ENCODE assay signal across 16 mouse cellular contexts in the genomic region with DNA sequence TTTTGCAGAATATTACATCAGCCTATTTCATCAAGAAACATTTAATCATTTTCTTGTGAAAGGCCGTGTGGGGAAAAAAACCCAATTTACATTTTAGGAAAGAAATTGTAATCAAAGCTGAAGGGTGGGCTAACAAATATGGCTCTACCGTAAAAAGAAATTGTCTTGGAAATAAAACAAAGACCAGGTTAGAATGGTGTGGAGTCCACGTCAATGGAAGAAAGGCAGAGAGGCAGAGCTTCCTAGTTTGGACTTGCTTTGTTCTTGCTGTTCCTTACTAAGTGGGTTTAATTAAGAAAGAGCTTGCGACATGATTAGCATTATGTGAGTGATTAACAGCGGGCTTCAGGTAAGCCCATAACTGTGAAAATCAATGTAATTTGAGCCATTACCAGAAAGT. TPM values are rescaled to one million over a fixed set of nuclear protein-coding genes. Genes with fewer than 3 reads are reported as not detected.
DNase-seq lines count a peak whose midpoint lies in the region; ATAC-seq and TF ChIP-seq lines count a peak whose summit lies in the region.
"Had no signal": no experiment of that assay in that cellular context is flagged by ENCODE, and none has a peak within 500 bp of the region (broad histone marks: within the 10 kb centered on the region; RNA-seq: fewer than 3 reads in every experiment).

No protein-coding gene starts in this region.

- no peak for TF ChIP-seq CTCF in heart, postnatal 0 days (IDR thresholded peaks at IDR 0.05; ENCODE audit: low read depth)
- TF ChIP-seq CTCF in midbrain, postnatal 0 days (IDR thresholded peaks at IDR 0.05), result no peak
- no peak for TF ChIP-seq CTCF in intestine, postnatal 0 days (IDR thresholded peaks at IDR 0.05; ENCODE audit: low read depth)

- no peaks in the 10 kb centered on the region for H3K9me3 ChIP-seq in forebrain, embryonic 12.5 days
- H3K9me3 ChIP-seq in forebrain, embryonic 10.5 days, result no peaks in the 10 kb centered on the region
- H3K9me3 ChIP-seq in heart, postnatal 0 days (replicated peaks; ENCODE audit: control insufficient read depth, low read length), result no peaks in the 10 kb centered on the region
- no peaks in the 10 kb centered on the region for H3K9me3 ChIP-seq in forebrain, embryonic 16.5 days (ENCODE audit: control insufficient read depth, low read length)
- no peaks in the 10 kb centered on the region for H3K9me3 ChIP-seq in midbrain, postnatal 0 days (ENCODE audit: low read length)
- no peaks in the 10 kb centered on the region for H3K9me3 ChIP-seq in intestine, postnatal 0 days (ENCODE audit: control insufficient read depth)
- H3K9me3 ChIP-seq in intestine, embryonic 16.5 days (ENCODE audit: control insufficient read depth, low read length), result no peaks in the 10 kb centered on the region
- H3K9me3 ChIP-seq: limb, embryonic 15.5 days had no signal

- no peak overlapping the region for H3K27ac ChIP-seq in forebrain, embryonic 12.5 days
- H3K27ac ChIP-seq in forebrain, embryonic 10.5 days, result no peak overlapping the region
- 0 out of 2 replicates have a peak overlapping the region, but pooled peaks have one; percentile 28 for H3K27ac ChIP-seq in heart, postnatal 0 days (ENCODE audit: low read depth)
- no peak overlapping the region for H3K27ac ChIP-seq in forebrain, embryonic 16.5 days (ENCODE audit: low read length)
- no peak overlapping the region for H3K27ac ChIP-seq in midbrain, postnatal 0 days (ENCODE audit: low read depth, low read length)
- H3K27ac ChIP-seq in intestine, postnatal 0 days (ENCODE audit: low read depth, low read length), result no peak overlapping the region
- no peak overlapping the region for H3K27ac ChIP-seq in intestine, embryonic 16.5 days (ENCODE audit: low read length)
- H3K27ac ChIP-seq: limb, embryonic 15.5 days; macrophage had no signal

- WGBS in forebrain, embryonic 12.5 days, result 44% methylated on average over 5 of the region's 5 CpGs
- 64% methylated on average over 5 of the region's 5 CpGs for WGBS in forebrain, embryonic 10.5 days
- 52% methylated on average over 5 of the region's 5 CpGs for WGBS in heart, postnatal 0 days
- 21% methylated on average over 5 of the region's 5 CpGs for WGBS in forebrain, embryonic 16.5 days
- 40% methylated on average over 5 of the region's 5 CpGs for WGBS in midbrain, postnatal 0 days
- WGBS in intestine, postnatal 0 days, result 67% methylated on average over 5 of the region's 5 CpGs
- WGBS in intestine, embryonic 16.5 days, result 63% methylated on average over 5 of the region's 5 CpGs

- H3K27me3 ChIP-seq in forebrain, embryonic 12.5 days, result no peaks in the 10 kb centered on the region
- H3K27me3 ChIP-seq in forebrain, embryonic 10.5 days (ENCODE audit: poor library complexity, severe bottlenecking), result no peaks in the 10 kb centered on the region
- no peaks in the 10 kb centered on the region for H3K27me3 ChIP-seq in heart, postnatal 0 days (ENCODE audit: control insufficient read depth, insufficient read depth, low read length)
- no peaks in the 10 kb centered on the region for H3K27me3 ChIP-seq in forebrain, embryonic 16.5 days (replicated peaks; ENCODE audit: control insufficient read depth, insufficient read depth, low read length)
- no peaks in the 10 kb centered on the region for H3K27me3 ChIP-seq in midbrain, postnatal 0 days (ENCODE audit: insufficient read depth, low read length)
- no peaks in the 10 kb centered on the region for H3K27me3 ChIP-seq in intestine, postnatal 0 days (replicated peaks; ENCODE audit: control insufficient read depth, insufficient read depth, low read length)
- H3K27me3 ChIP-seq in intestine, embryonic 16.5 days (replicated peaks; ENCODE audit: control insufficient read depth, insufficient read depth, low read length), result no peaks in the 10 kb centered on the region
- H3K27me3 ChIP-seq: limb, embryonic 15.5 days had no signal

- no peak overlapping the region for H3K4me3 ChIP-seq in forebrain, embryonic 12.5 days (replicated peaks)
- no peak overlapping the region for H3K4me3 ChIP-seq in forebrain, embryonic 10.5 days
- no peak overlapping the region for H3K4me3 ChIP-seq in heart, postnatal 0 days (ENCODE audit: low read depth, low read length)
- no peak overlapping the region for H3K4me3 ChIP-seq in forebrain, embryonic 16.5 days (replicated peaks; ENCODE audit: low read length)
- H3K4me3 ChIP-seq in midbrain, postnatal 0 days (ENCODE audit: low read depth, low read length), result no peak overlapping the region
- H3K4me3 ChIP-seq in intestine, postnatal 0 days (ENCODE audit: low read depth, low read length), result no peak overlapping the region
- no peak overlapping the region for H3K4me3 ChIP-seq in intestine, embryonic 16.5 days (ENCODE audit: low read length)
- H3K4me3 ChIP-seq: erythroblast, embryonic 14.5 days; limb, embryonic 15.5 days had no signal

- ATAC-seq in forebrain, embryonic 12.5 days (ENCODE audit: low FRiP score), result peak; percentile 65; the same call in 1 of the 2 replicates
- no peak for ATAC-seq in heart, postnatal 0 days (ENCODE audit: insufficient read depth, low read depth)
- ATAC-seq in forebrain, embryonic 16.5 days, result peak; percentile 54
- ATAC-seq in midbrain, postnatal 0 days (ENCODE audit: low FRiP score), result no peak
- ATAC-seq in intestine, postnatal 0 days, result no peak
- no peak for ATAC-seq in intestine, embryonic 16.5 days
- ATAC-seq: Patski had no signal

- no peaks in the 10 kb centered on the region; the same call in 1 of the 2 replicates for H3K4me1 ChIP-seq in forebrain, embryonic 12.5 days
- peaks cover 9% of the 10 kb centered on the region; the same call in 1 of the 2 replicates for H3K4me1 ChIP-seq in forebrain, embryonic 10.5 days
- H3K4me1 ChIP-seq in heart, postnatal 0 days (ENCODE audit: control insufficient read depth, insufficient read depth), result peaks cover 8% of the 10 kb centered on the region; the same call in 1 of the 2 replicates
- no peaks in the 10 kb centered on the region for H3K4me1 ChIP-seq in forebrain, embryonic 16.5 days (replicated peaks; ENCODE audit: control insufficient read depth, insufficient read depth, low read length)
- no peaks in the 10 kb centered on the region for H3K4me1 ChIP-seq in midbrain, postnatal 0 days (ENCODE audit: insufficient read depth, low read length)
- no peaks in the 10 kb centered on the region for H3K4me1 ChIP-seq in intestine, postnatal 0 days (replicated peaks; ENCODE audit: control insufficient read depth, insufficient read depth, low read length)
- no peaks in the 10 kb centered on the region for H3K4me1 ChIP-seq in intestine, embryonic 16.5 days (ENCODE audit: control insufficient read depth, insufficient read depth, low read length)
- H3K4me1 ChIP-seq: limb, embryonic 15.5 days had no signal

- H3K36me3 ChIP-seq in forebrain, embryonic 12.5 days (replicated peaks), result no peaks in the 10 kb centered on the region
- H3K36me3 ChIP-seq in forebrain, embryonic 10.5 days (replicated peaks), result no peaks in the 10 kb centered on the region
- H3K36me3 ChIP-seq in heart, postnatal 0 days (replicated peaks; ENCODE audit: control insufficient read depth, insufficient read depth, low read length), result peaks cover 73% of the 10 kb centered on the region
- H3K36me3 ChIP-seq in forebrain, embryonic 16.5 days (ENCODE audit: control insufficient read depth, insufficient read depth), result no peaks in the 10 kb centered on the region
- no peaks in the 10 kb centered on the region for H3K36me3 ChIP-seq in midbrain, postnatal 0 days (ENCODE audit: insufficient read depth, low read length)
- no peaks in the 10 kb centered on the region for H3K36me3 ChIP-seq in intestine, postnatal 0 days (ENCODE audit: control insufficient read depth, insufficient read depth)
- no peaks in the 10 kb centered on the region for H3K36me3 ChIP-seq in intestine, embryonic 16.5 days (ENCODE audit: control insufficient read depth, insufficient read depth, low read length)
- H3K36me3 ChIP-seq: limb, embryonic 15.5 days had no signal

- no peak for TF ChIP-seq EP300 in heart, postnatal 0 days (IDR thresholded peaks at IDR 0.05; ENCODE audit: low read depth)

- H3K9ac ChIP-seq in forebrain, embryonic 12.5 days, result no peak overlapping the region
- H3K9ac ChIP-seq in heart, postnatal 0 days (replicated peaks; ENCODE audit: low read depth, low read length), result no peak overlapping the region
- H3K9ac ChIP-seq in forebrain, embryonic 16.5 days (replicated peaks; ENCODE audit: low read depth, low read length), result no peak overlapping the region
- no peak overlapping the region for H3K9ac ChIP-seq in midbrain, postnatal 0 days (replicated peaks; ENCODE audit: low read length, poor library complexity, severe bottlenecking)
- H3K9ac ChIP-seq in intestine, postnatal 0 days (ENCODE audit: low read depth, low read length), result no peak overlapping the region
- H3K9ac ChIP-seq in intestine, embryonic 16.5 days (ENCODE audit: low read depth, low read length), result no peak overlapping the region
- H3K9ac ChIP-seq: limb, embryonic 15.5 days had no signal

- intact Hi-C loops in heart, postnatal 14 days (cut with DNase I), result loop anchor here (2.0 kb wide), 1 partner anchor 372 kb away; no protein-coding TSS in a partner anchor

- DNase-seq in forebrain, embryonic 10.5 days (ENCODE audit: extremely low spot score, low spot score), result no peak
- no peak for DNase-seq in heart, postnatal 0 days (ENCODE audit: low spot score)
- DNase-seq in heart, postnatal 14 days, result no peak
- peak; percentile 18 for DNase-seq in midbrain, postnatal 0 days (ENCODE audit: low spot score)
- DNase-seq: cerebellum, adult 8-10 months; heart, postnatal 4 days; lung, adult 18-20 months; right cerebral cortex, postnatal 14 days had no signal

- no peak overlapping the region for H3K4me2 ChIP-seq in forebrain, embryonic 12.5 days
- H3K4me2 ChIP-seq in heart, postnatal 0 days (ENCODE audit: low read depth, low read length), result no peak overlapping the region
- H3K4me2 ChIP-seq in forebrain, embryonic 16.5 days (ENCODE audit: low read length), result peak overlapping the region; percentile 35
- H3K4me2 ChIP-seq in midbrain, postnatal 0 days (ENCODE audit: low read depth, low read length, poor library complexity, severe bottlenecking), result no peak overlapping the region; the same call in 1 of the 2 replicates
- no peak overlapping the region for H3K4me2 ChIP-seq in intestine, postnatal 0 days (replicated peaks; ENCODE audit: low read depth)
- no peak overlapping the region for H3K4me2 ChIP-seq in intestine, embryonic 16.5 days (ENCODE audit: low read depth, low read length)
- H3K4me2 ChIP-seq: limb, embryonic 15.5 days had no signal

RNA-seq across cellular contexts. Expression of a gene that starts 11.3 kb away (rescaled TPM):
- polyA plus RNA-seq in forebrain, embryonic 12.5 days (2016; fragmentation: Nextera tagmentation; extraction: Ambion mirVana), result 0.21 and 1.2 TPM in 2 replicates
- 0.01 and 0.05 TPM in 2 replicates for polyA plus RNA-seq in forebrain, embryonic 10.5 days (2016; fragmentation: Nextera tagmentation; extraction: Ambion mirVana)
- total RNA-seq in heart, postnatal 0 days (2014; rRNA removed; ENCODE audit: low replicate concordance), result 959 and 970 TPM in 2 replicates
- 644 and 700 TPM in 2 replicates for polyA plus RNA-seq in heart, postnatal 0 days (2015; fragmentation: Nextera tagmentation; extraction: Ambion mirVana)
- 1,000 to 10,000 TPM; 2,535 to 2,618 TPM for total RNA-seq in heart, postnatal 14 days (2021)
- polyA plus RNA-seq in forebrain, embryonic 16.5 days (2015; fragmentation: Nextera tagmentation; extraction: Ambion mirVana), result 0.22 and 0.40 TPM in 2 replicates
- total RNA-seq in midbrain, postnatal 0 days (2014; rRNA removed), result 0.47 and 0.99 TPM in 2 replicates
- polyA plus RNA-seq in midbrain, postnatal 0 days (2015; fragmentation: Nextera tagmentation; extraction: Ambion mirVana), result 0.41 and 0.54 TPM in 2 replicates
- 0.01 and 0.20 TPM in 2 replicates for polyA plus RNA-seq in intestine, postnatal 0 days (2015; fragmentation: Nextera tagmentation; extraction: Ambion mirVana)
- 0.44 and 0.50 TPM in 2 replicates for polyA plus RNA-seq in intestine, embryonic 16.5 days (2015; fragmentation: Nextera tagmentation; extraction: Ambion mirVana)
- polyA plus RNA-seq: macrophage had no signal

Comparison
In these comparisons a context has a peak if more than half of its experiments do, and no peak if none do; other contexts are left out.
1. ATAC-seq: peak in forebrain, embryonic 12.5 days (single experiment) and forebrain, embryonic 16.5 days (single experiment); none in heart, postnatal 0 days (single experiment), midbrain, postnatal 0 days (single experiment), intestine, postnatal 0 days (single experiment) and intestine, embryonic 16.5 days (single experiment).
2. RNA of a gene that starts 11.3 kb away (polyA plus RNA-seq): 644 to 700 TPM in heart, postnatal 0 days; 0.21 to 1.2 TPM in forebrain, embryonic 12.5 days, 0.44 to 0.50 TPM in intestine, embryonic 16.5 days, 0.41 to 0.54 TPM in midbrain, postnatal 0 days, 0.22 to 0.40 TPM in forebrain, embryonic 16.5 days, 0.01 to 0.05 TPM in forebrain, embryonic 10.5 days and 0.01 to 0.20 TPM in intestine, postnatal 0 days; every median in the first group is over 100 times any median in the second.